Mouse (Mus musculus) MEL (cell line): Measurements from ENCODE around the gene Gpc5.

Experiments
- CTCF ChIP-seq, 3 experiments: IDR thresholded peaks in 2 of 3; conservative IDR thresholded peaks in 1 of 3; 2 replicates each; pipeline ENCODE4 v1.5.1; 2011 to 2012; ENCODE audit warnings: low read length in 3 of 3, low read depth in 2 of 3, mild to moderate bottlenecking in 2 of 3, improper control_type of control experiment in 1 of 3, inconsistent platforms in 1 of 3, mixed read lengths in 1 of 3, moderate library complexity in 1 of 3; ENCODE audit not compliant: control insufficient read depth in 1 of 3, insufficient read depth in 1 of 3, poor library complexity in 1 of 3, severe bottlenecking in 1 of 3
- UBTF ChIP-seq: IDR thresholded peaks from 2 replicates; pipeline ENCODE4 v1.6.1; 2012; ENCODE audit warnings: low read depth, mild to moderate bottlenecking, inconsistent platforms, low read length, improper control_type of control experiment, moderate library complexity, borderline replicate concordance; ENCODE audit not compliant: insufficient read depth

DNA sequence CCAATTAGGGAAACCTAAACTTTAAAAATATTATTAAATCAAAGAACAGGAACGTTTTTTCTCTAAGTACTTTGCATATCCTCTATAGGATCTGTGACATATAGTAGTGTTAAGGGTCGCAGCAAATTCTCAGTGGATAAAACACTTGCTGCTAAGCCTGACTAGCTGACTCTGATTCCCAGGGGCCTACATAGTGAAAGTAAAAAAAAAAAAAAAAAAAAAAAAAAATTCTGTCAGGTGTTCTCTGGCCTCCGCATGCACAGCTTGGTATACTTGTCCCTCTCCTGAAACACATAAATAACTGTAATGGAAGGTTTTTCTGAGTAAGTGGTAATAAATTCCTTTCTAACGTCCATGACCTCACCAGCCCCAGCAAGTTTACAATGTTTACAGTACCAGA, 995.0 kb downstream of the Gpc5 start:
- TF ChIP-seq UBTF (no peak), CTCF (IDR thresholded peaks at IDR 0.05 in 2 of 3, conservative IDR thresholded peaks at IDR 0.05 in 1 of 3; ENCODE audit: control insufficient read depth in 1 of 3, insufficient read depth in 1 of 3, low read depth in 2 of 3, low read length in 3 of 3, poor library complexity in 1 of 3, severe bottlenecking in 1 of 3) (no peak)
